Mouse (Mus musculus): Measurements from ENCODE around the gene Rasgef1a.
A peak's percentile ranks its signal among the peaks of the same experiment; 100 is the strongest.

Gene Rasgef1a

GRCm38 (mm10) chr6:118138731-118139709 is 127.8 kb downstream of the Rasgef1a start, which contains the start of gene Csgalnact2:
TSS of gene Csgalnact2 (minus strand) at chr6:118139140.
- peak; percentile 91 for DNase-seq

- no peak for DNase-seq
Measured at GRCm38 (mm10) chr6:118140961-118141360, 129.7 kb downstream of the Rasgef1a start.
